Mouse (Mus musculus): ENCODE measurements at regions not wholly inside any gene's neighbourhood (a gene's known extent, or its start where the extent isn't known, plus 50 kb on each side); places are given as distances from the start of the nearest gene placed in this dataset.

DNA sequence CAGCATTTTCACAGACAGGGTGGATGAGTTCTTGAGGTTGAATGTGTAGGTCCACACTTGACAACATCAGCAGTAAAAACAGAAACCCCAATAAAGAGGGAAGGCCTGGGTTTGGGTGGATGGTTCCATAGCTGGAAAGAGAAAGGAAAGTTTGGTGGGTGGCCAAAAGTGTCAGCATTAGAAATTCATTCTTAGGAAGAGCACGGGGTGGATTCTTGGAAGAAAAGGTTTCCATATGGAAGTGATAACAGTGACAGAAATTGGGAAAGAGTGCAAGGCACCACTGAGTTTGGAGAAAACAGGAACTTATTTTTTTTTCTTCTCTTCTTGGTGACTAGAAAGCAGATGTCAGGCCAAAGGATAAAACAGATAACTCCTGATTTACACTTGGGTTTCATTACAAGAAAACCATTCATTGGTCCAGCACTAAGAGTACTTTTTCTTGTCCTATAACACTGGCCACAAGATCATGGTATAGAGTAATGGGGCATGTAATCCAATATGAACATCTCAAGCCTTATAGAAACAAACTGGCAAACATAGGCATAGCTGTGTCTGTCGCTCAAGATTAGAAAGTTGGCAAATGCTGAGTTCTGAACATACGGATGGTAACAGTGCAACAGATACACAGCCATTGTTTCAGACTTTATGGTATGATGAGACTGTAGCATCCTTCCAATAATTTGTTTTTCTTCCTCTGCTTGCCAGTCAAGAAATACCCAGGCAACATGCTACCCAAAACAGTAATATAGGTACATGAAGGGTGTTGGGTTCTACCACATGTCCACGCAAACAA, 209.7 kb upstream of the Pard3b start:
- DNase-seq, result peak; percentile 10

DNA sequence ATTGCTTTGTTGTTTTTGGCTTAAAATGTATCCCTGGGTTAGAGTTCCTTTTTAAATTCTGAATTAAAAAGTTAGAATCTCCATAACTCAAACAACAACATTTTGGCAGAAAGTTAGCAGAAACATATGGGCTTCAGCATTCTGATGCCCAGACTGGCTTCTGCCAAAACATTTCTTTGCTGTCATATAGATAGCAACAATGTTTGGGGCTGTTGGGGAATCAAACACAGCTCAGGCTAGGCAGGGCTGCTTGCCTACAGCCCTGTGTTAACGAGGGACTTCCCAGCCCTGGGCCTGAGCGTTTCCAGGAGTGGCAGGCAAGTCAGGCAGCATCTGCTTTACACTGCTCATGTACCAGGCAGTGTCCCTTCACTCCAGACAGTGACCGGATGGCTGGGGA, 201.0 kb upstream of the Pard3b start:
- DNase-seq, result no peak

DNA sequence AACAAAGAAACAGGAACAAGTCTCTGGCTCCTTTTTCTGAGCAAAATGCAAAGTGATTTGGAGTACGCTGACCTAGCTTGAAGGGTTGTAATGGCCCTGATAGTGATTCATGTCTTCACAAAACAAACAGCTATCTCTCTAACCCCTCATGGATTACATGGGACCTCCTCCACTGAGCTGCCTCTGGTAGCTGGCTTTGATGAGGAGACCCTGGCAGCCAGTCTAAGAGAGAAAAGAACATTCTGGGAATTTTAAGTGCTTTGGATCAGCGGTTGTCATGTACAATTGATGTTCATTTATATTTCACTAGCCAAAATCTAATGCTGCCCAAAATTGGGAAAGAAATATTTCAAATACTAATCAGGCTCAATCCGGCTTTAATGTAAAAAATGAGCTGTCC, 177.2 kb upstream of the Pard3b start:
- no peak for DNase-seq

DNA sequence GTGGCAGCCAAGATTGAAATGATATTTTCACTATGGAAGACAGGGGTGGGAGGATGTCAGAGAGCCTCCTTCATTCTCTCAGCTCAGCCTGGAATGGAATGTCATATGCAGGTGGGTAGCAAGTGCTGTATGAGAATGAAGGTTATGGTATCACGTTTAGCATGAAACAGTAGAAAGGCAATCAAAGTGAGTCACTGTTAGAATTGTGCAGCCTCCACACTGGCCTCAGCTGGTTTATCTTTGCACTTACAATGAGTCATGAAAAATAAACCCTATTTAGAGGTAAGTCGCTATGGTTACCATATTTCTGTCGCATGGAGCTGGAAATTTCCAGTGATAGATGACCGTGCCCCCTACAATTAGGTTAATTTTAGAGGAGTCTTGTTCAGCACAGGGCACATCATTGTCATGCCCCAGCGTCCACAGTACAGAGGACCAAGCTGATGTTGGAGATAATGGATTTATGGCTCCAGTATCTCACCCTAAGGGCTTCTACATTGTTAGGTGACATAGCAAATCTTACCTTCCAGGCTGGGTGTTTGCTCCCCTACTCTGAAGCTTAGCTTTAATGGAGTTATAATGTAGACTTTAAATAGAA, 167.9 kb upstream of the Pard3b start:
- no peak for DNase-seq

DNA sequence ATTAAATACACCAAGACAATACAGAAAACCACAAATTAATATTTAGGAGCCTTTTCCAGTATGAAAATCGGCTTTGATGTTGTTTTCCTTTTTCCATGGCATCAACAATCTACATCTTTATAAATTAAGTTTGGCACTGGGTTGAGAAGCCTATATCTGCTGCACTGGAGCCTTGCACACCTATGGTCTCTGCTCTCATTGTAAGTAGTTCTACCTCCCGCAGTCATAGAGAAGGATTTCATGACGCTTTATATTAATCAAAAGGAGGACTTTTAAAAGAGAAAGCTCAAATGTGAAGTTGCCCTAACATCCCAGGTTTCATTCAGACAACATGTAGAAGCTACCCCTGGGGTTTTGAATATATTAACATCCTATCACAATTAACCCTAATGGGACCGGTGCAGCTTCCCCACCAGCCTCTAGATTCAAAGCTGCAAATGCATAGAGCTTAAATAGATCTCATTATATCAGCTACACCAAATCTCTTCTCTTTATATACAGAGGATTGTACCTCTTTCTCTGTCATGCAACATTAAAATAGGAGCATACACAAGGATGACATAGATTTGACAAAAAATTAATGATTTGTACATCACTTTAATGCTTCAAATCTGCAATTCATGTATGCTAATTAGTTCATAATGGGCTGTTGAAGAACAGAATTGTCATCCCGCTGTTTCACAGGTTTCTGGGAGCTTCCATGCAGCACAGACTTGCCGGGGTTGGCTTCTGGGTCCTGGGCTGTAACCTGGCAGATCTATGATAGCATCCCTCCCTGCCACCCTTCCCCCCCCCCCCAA, 166.6 kb upstream of the Pard3b start:
- no peak for DNase-seq

DNA sequence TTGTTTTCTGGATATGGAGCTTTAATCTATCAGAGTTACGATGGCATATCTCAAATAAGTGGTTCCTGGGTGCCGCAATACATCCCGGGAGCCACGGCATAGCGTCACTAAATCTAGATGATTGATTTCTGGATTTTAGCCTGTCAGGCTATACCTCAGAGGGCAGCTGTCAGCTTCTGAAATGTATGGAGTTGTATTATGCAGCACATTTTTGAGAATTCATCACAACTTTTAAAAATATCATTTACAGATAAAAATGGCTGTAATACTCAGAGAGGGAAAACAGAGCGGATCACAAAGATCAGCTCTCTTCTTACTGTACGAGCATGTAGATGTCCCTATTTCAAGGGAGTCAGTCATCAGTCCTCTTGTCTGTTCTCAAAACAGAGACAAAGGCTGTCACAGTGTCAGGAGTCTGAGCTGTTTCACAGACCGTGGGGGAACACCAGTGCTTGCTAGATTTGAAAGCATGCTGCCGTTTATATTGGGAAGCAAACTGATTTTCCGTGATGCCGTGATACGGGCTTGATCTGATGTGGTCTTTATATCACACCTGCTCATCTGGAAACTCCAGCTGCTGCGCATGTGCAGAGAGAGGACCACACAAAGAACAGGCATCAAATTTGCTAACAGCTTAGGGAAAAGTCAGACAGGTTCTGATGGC, 165.9 kb upstream of the Pard3b start:
- DNase-seq, result no peak

DNA sequence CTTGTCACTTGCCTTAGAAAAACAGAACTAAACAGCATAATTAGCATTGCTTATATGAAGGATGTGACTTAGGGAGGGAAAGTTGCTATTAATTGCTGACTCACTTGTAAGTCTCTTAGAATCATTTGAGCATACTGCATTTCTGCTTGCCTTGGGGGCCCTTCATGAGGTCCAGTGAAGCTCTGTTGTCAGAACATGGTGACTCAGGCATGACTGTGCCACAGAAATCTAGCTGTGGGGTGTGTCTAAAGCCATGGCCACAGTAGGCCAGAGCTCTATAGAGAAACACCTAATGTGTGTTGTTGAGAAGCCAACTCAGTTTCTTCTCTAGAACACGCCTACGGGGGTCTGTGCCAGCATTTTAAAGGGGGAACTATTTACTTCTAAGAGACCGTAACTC, 153.2 kb upstream of the Pard3b start:
- no peak for DNase-seq

DNA sequence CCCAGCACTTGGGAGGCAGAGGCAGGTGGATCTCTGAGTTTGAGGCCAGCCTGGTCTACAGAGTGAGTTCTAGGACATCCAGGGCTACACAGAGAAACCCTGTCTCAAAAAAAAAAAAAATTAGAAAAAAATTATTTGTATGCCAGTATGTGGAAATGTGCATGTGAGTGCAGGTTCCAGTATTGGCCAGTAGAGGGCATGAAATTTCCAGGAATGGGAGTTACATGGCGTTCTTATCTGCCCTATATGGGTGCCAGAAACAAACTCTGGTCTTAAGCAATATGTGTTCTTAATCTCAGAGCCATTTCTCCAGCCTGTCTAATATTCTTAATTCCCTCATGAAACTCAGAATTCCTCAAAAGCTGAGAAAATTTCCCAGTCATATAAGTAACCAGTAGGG, 113.7 kb upstream of the Pard3b start:
- no peak for DNase-seq

DNA sequence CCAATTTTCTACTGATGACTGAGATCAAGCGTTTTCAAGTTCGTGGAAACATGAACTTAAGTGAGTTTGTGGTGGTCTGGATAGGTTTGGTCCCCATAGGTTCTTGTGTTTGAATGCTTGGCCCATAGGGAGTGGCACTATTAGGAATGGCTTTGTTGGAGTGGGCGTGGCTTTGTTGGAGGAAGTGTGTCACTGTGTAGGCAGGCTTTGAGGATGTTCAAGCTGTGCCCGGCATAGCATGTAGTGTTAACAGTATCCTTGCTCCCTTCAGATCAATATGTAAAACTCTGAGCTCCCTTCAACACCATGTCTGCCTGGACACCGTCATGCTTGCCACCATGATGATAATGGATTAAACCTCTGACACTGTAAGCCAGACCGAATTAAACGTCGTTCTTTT, 112.7 kb upstream of the Pard3b start:
- no peak for DNase-seq

DNA sequence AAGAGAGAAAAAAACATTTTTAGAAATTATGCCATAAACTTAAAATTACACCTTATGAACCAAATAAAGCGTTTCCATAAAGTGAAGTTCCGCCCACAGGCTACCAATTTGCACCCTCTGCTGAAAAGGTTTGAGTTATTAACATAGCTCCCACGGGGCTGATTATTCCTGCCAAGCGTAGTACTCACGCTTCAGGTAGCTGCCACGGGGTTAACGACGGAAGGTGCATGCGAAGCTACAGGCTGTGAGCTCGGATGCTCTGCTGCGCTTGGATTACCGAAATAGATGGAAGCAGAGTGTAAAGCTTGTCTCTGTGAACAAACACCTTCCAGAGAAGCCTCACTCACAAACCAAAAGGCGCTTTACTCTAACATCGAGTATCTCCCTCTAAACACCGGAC, 109.9 kb upstream of the Pard3b start:
- DNase-seq, result no peak

DNA sequence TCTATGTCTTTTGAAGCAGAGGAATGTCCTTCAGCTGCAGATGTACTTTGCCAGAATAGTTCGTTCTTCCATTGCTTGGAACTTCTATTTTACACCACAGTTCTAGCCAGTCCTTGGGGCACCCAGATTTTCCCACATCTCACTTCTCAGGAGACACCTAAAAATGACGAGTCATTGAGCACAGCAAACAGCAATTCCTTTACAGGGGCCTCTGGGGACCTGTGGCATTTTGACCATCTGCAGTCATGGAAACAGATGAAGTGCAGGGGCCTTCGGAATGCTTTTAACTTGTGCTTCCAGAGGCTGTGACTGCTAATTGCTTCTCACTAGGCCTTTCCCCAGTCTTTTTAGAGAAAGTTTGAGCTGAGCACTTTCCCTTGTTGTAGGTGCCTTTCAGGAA, 108.5 kb upstream of the Pard3b start:
- DNase-seq, result no peak

DNA sequence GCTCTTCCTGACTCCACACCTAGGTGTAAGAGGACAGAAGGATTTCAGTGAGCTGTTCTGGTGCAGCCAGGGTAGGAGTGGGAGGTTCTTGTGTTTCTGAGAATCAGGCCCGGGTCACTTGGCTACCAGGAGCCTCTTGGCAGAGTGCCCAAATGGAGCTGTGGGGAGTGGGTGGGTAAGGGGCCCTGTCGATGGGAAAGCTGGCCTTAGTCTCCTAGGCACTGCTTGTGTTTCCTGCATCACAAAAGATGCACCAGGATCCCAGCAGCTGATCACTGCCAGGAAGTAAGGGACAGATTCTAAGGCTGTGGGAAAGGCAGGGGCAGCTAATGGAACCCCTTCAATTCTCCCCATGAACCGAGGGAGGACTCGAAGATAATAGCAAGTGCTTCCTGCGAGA, 107.1 kb upstream of the Pard3b start:
- DNase-seq, result no peak

DNA sequence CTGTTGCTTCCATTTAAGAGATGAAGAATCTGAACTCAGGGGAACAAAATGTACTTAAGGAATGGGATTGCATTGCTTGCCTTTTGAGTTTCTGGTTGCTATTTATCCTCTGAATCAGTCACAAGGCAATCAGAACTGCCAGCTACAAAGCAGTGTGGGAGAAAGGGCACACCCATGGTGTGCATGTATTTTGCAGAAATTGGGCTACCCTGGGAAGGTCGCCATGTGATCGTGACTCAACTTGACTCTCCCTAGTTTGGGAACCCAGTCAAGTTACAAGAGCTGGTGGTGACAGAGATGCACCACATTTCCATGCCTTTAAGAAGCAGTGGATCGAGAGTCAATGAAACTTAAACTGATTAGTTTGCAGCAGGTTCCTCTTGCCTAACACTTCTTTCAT, 98.5 kb upstream of the Pard3b start:
- peak; percentile 51 for DNase-seq

DNA sequence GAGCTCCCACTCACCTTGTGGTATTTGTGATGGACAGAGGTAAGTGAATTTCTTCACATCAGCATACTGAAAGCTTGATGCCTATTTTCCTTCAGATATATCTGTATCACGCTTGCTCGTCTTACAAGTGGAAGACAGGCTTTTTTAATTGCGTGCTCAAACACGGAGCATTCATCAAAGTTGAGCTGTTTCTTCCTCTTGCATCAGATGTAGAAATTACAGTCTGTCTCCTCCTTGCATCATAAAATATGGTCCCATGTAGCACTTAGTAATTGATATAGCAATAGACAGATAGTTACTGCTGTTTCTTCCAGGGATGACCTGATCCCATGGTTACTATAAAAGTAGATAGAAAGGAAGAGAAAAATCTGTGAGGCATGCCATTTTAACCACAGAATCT, 97.5 kb upstream of the Pard3b start:
- no peak for DNase-seq

DNA sequence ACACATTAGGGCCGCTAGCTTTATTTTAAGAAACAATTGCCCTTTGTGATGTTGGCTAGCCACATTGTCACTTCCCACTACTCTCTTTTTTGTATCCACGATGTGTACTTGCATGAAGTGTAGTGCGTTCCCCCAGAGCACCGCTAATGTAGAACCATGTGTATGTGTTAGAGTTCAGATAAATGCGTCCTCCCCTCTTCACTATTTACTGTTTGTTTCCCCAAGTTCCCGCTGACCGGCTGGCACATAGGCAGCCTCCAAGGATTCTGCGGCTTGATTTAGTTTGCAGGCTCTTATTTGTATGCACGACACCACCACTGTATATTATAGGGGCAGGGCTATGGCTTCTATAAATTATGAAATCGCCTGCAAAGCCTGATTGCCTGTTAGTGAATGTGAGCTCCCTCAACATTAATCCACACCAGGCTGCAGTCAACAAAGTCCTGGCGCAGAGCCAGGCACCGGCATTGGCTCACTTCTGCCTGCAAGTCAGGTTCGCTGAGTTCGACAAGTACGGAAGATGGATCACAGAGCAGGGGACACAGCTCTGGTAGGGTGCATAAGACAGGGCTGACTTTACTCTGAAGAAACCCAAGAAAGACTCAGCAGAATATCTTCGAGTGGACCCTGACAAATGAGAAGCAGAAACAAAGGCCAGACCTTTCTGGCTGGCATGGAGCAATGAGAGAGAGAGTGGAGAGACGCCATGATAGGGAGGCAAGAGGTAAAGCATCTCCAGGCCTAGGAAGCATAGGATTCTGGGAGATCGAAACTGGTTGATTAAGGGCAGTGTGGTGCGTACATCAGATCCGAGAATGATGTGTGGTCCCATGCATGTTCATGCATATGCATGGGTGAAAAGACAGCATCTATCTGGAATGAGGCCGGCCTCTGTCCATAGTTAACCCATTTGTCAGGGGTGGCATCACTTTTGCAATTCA, 85.8 kb upstream of the Pard3b start:
- peak; percentile 49 for DNase-seq

DNA sequence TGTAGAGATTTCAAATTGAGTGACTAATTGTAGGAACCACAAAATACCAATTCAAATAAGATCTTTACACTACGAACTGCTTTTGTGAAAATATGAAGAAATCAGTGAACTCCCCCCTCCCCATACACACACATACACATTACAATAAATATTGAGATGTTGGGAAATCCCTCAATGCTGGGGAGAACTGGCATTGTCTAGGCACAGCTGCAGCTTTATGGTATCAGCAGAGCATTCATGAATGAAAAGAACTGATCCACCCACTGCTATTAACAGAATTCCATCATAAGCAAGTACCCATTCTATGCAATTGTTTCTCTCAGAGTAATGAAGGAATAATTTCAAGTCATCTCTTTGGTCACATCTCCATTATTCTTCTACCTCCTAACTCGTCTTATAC, 79.1 kb upstream of the Pard3b start:
- no peak for DNase-seq

DNA sequence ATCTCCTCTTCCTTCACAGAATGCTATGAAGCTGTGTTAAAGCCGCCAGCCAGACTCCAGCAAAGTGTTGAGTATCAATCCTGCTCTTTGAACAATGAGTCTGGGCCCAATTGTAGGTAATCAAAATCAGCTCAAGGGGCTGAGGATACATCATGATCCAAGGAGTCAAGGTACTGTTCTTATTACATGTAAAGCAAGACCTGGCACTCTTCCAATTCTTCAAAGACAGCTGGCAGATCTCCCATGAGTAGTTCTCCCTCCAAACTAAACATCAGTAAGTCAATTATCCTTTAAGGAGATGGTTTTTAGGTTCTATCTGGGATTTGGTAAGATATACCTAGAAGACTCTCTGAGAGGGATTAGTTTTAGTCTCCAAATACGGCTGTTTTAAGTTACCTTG, 76.5 kb upstream of the Pard3b start:
- DNase-seq, result no peak

DNA sequence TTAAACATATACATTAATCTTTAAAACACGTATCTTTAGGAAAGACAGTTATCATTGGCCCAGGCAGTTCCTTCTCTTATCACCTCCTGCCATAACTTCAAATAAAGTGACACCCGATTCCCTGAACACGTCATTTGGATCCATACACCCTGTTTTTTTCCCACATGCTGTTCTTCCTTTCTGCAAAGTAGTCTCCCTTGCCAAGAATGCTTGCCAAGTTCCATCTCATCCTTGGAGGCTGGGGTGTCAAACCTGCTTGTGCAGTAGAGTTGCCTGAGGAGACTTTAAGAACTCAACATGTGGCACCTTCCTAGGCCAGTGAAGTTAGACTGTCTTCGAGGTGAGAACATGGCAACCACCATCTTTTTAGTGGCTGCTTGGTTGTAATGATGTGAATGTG, 73.2 kb upstream of the Pard3b start:
- no peak for DNase-seq

DNA sequence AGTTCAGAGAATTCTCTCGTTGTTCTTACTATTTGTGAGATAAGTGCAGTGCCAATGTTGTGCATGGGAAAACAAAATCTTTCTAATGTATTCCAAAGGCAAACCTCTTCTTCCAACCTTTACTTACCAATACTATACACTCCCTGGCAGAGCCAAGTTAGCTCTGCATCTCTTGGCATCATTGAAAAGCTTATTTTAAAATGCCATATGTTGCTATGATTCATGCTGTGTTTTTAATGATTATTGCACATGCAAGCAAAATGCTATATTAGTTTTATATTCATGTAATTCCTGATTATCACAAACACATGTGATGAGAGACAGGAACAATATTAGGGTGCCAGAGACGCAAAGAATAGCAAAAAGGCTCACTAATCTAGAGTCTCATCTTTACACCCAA, 64.3 kb upstream of the Pard3b start:
- DNase-seq, result no peak

DNA sequence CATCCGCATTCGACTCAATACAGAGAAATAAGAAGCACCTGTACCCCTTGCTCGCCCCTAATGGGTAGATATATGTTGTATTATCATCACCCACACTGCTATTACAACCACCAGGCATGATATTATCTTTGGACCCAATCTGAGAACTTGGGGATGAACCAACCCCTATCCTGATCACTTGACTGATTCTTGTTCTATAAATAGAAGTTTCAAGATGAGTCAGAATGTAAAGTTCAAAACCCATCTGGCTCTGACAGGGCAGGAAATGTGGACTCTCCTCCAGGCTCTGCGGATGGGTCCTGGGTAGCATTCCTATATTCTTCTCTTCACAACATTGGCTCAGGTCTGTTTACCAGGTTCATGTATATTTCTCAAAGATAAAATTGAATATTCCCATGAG, 61.9 kb upstream of the Pard3b start:
- no peak for DNase-seq

DNA sequence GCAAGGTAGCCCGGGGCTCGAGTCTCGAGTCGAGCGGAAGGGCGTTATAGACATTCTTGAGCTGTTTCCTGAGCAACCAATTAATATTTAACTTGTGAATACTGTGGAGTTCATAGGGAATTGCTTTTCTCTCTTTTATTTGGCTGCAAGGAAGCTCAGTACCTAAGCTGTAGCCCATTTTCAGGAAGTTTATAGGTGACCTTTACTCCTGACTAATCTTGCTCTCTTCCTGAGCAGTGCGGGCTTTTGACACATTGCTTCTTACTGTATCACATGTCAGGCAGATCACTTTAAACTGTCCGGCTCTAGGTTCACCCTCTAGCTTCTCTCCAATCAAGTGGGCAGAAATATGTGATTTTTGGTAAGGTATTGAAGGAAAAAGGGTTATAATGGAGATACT, 51.4 kb upstream of the Pard3b start:
- no peak for DNase-seq

Data from lung, postnatal 36 days (tissue).